Mouse (Mus musculus) granulocyte monocyte progenitor cell, adult 5-6 weeks (primary cell): Measurements from ENCODE around the gene Kpna2. TPM values are rescaled to one million over a fixed set of nuclear protein-coding genes. Genes with fewer than 3 reads are reported as not detected.
"Not testable (repeated sequence)": the region's sequence is repeated elsewhere in the genome, so short reads cannot be mapped to it uniquely, and the experiment has no call there.

Source experiments
- ATAC-seq: replicated peaks from 2 replicates; pipeline ENCODE4 v1.8.0; 2016; ENCODE audit warnings: mild to moderate bottlenecking, moderate TSS enrichment, inconsistent platforms; ENCODE audit not compliant: poor library complexity, severe bottlenecking
- total RNA-seq, 2 experiments: library from RNA; stranded (forward) in 1 of 2; stranded (reverse) in 1 of 2; fragments of 200-712, 200-1000 nt in 1 of 2; fragments of >200 nt in 1 of 2; fragmentation: Nextera tagmentation in 1 of 2; gene quantifications; 2 replicates each; pipeline ENCODE4 v1.2.3; 2014 to 2017

Kpna2 gene
- total RNA-seq, 2 experiments from 2014 or later, result 134 to 261 TPM

DNA sequence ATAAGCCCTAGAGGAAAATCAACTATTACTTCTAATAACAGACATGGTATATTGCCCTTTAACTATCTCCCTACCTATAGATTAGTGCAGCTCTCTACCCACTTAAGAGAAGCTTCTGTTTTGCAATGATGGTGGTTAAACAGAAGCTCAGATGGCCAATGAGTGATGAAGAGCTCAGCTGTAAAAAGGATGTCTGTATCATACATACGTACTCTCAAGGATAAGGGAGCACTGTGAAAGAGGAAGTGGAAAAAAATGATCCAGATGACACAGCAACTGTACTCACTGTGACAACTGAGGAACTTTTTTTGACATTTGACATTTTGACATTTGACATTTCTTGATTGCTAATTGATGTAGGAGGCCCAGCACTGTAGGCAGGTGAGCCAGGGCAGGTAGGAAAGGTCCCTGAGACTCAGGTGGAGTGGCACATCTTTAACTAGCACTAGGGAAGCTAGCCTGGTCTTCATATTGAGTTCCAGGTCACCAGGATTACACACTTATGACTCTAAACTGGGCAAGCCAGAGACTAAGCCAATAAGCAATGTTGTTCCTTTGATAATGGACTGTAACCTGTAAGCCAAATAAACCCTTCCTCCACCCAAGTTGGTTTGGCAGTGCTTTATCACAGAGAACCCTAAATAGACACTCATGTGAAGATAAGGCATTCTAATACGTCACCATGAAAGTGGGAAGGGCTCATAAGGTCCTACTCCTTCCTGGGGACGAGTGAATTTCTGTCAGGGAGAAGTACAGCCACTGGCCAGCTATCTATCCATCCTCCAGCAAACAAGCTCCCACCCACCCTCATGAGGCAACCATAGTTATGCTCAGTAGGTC, 4.9 kb downstream of the Kpna2 start:
- peak; percentile 94 for ATAC-seq

DNA sequence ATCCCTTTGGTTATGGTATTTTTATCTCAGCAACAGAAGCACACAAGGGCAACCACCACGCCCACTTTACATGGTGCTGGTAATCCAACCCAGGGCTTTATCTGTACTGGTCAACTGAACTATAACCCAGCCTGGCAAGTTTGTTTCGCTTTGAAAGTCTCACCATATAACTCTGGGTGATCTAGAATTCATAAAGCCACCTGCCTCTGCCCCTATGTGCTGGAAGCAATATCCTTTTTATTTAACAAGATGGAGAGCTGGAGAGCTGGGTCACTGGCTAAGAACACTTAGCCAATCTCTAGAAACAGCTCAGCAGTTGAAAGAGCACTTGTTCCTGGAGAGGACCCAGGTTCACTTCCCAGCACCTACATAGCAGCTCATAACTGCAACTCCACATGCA, 12.0 kb downstream of the Kpna2 start:
- no peak for ATAC-seq

DNA sequence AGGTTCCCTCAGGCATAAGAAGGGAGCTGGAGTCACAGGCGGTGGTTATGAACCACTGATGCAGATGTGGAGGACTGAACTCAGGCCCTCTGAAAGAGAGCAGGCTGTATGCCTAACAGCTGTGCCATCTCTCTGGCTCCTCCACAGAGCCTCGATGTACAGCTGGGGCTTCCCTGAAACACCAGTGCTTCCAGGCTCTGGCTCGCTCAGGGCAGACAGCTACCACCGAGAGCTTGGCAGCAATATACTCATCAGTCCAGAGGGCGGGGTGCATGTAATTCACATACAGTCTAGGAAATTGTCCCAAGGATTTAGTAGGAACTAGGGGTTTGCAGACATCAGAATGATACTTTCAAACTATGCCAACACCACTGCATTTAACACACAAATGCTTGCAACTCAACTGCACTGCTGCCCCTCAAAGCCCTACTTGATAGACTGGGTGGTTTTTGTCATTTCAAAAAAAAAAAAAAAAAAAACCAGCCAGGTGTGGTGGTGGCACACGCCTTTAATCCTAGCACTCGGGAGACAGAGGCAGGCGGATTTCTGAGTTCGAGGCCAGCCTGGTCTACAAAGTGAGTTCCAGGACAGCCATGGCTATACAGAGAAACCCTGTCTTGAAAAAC, 13.2 kb downstream of the Kpna2 start:
- not testable (repeated sequence) for ATAC-seq

DNA sequence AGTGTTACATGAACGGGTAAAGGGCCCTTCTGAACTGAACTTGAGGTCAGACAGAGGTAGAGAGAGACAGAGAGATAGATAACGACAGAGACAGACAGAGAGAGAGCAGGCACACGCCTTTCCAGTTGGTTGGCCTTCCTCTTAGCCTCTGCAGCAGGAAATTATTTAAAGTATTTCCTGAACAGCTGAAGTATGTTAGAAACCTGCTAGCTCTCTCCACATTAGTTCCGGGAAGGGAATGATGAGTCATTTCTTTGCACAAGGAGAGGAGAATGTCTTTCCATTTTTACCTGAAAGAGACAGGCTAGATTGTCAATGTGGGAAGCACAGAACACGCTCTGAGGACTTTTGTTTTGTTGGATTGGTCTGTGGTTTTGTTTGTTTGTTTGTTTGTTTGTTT, 17.0 kb downstream of the Kpna2 start:
- no peak for ATAC-seq

DNA sequence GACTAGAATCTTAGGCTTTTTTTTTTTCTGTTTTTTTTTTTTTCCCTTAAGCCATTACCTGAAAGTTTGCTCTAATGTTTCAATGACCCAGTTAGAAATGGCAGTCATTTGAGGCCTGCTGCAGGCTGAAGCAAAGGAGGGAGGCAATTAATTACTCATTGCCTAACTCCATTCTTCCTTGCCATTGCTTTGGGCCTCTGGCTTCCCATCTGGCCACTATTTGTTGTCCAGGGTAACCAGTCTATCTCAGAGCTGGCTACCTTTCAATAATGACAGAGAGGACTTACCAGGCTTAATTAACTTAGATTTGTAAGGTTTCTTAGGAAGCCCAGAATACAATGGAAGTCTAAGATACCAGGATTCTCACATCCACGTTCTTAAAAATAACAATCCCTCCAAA, 17.6 kb downstream of the Kpna2 start:
- no peak for ATAC-seq

DNA sequence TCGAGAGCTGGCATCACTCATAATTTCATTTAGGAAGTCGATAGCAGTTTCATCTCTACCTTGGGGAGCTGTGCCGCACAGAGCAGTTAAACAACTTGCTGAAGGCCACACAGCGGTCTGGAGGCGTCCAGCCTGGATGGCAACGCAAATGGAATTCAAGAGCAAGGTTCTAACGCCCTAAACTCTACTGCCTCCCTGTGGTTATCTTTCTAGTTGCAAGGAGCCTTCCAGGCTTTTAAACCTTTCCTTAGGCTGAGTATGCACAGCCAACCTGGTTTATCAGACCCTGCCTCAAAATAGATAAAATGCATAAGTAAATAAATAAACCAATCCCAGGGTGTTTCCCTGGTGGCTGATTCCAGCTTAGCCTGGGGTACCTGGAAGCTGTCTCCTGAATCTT, 18.9 kb downstream of the Kpna2 start:
- peak; percentile 82 for ATAC-seq

DNA sequence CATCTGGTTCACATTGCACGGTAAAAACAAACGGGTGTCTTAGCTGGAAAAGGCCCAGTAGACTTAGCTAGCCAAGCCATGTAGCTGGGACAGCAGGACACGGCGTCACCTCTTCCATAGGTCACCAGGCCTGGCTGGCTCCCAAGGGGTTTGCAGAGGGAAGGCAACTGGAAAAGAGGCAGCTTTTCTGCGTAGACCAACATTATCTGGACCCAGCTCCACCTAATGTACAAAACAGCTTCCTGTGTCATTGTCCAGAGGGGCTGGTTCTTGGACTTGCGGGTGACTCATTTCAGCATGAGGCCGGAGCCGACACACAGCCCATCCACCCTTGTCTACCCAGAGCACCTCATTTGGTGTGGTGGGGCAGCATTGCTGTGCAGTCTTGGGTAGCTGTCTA, 23.1 kb downstream of the Kpna2 start:
- ATAC-seq, result no peak

DNA sequence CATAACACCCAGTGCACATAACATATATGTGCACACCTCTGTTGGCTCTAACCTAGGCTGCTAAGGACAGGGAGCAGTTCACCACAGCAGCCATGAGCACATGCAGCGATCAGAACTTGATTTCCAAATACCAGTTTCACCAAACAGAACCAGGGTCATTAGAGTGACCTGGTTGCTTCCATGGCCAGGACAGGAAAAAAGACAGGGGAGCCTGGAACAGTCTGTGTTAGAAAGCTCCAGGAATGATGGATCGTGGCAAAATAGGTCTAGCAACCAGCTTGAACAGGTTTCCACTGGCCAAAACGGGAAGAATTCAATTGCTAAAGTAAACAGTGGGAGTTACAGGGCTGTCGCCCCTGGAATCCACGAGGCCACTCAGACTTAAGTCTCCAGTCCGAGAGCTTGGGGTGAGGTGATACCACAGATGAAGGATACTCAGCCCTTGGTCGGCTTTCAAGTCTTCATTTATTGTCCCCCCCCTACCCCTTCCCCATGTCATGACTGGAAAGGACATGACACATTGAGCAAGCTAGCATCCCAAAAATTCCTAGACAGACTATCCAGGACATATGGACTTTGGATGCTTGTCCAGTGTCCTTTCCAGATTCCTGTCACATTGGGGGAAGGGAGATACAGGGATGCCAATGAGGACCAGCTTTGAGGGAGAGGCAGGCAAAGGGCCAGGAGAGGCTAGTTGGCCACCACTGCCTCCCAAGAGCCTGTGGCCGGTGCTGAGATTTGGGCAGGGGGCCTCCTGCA, 23.7 kb downstream of the Kpna2 start:
- ATAC-seq, result no peak

DNA sequence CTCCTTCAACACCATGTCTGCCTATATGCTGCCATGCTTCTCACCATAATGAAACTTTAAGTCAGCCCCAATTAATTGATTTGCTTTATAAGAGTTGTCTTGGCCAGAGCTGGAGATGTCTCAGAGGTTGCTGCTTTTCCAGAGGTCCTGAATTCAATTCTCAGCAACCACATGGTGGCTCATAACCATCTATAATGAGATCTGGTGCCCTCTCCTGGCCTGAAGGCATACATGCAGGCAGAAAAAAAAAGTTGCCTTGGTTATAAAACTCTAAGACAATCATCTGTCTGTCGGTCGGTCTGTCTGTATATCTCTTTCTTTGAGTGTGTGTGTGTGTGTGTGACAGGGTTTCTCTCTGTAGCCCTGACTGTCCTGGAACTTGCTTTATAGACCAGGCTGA, 24.9 kb downstream of the Kpna2 start:
- ATAC-seq, result no peak

DNA sequence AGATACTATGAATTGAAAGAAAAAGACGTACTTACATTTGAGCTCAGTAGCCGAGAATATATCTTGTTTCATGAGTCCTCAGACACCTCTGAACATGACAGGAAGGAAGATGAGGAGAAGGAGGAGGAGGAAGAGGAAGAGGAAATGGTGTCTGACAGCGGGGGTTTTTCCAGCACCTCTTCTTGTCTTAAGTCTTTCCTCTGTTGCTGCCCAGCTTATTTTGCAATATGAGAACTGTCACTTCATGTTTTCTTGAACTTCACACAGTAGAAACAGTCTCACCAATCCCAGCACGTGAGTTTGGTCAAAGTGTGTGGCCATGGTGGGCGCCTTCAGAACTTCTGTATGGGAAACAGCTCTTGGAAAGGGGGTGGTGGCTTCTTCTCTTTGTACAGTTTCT, 26.3 kb downstream of the Kpna2 start:
- peak; percentile 95 for ATAC-seq

DNA sequence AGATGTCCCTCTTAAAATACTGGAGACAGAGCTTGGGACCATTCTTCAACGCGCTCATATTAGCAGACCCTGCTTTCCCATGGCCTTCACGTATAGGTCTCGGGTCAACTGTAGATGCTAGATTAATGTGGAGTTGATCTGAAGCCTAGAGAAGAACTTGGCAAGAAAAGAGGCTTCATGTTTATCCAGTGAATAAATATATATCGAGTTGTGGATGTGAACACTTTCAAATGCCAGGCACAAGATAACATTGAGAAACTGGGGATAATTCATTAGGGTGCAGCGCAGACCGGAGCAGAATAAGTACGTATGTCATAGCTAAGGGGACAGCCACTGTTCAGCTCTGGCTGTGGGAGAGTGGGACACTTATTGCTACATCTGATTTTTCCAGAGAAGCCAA, 29.5 kb downstream of the Kpna2 start:
- no peak for ATAC-seq

DNA sequence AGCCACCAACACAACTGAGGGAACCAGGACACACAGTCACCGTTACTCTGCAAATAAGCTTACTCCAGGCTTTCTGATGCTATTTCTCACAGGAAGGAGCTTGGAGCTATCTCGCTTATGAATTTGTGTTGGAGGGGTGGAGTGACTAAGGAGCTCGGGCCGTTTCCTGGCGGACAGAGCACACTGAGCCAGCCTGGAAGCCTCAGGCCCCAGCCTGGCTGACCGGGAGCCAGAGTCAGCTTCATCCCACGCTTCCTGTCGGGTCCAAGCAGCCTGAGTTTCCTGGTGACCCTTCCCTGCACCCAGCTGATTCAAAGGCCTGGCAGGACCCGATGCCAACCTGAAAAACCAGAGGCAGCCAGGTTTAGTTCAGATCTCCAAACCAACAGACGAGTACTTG, 31.7 kb downstream of the Kpna2 start:
- ATAC-seq, result no peak

DNA sequence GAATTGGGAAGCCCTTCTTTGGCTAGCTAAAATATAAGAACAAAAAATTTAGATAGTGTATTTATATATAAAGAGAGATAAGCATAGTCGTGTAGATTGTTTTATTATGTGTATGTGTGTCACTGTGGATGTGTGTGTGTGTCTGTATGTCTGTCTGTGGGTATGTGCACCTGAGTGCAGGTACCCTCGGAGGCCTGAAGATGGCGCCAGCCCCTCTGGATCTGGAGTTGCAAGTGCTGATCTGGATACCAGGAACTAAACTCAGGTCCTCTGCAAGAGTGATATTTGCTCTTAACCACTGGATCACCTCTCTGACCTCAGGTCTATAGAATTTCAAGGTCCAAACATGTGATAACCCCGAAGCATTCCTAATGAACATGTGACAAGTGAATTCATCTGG, 33.5 kb downstream of the Kpna2 start:
- ATAC-seq, result no peak

DNA sequence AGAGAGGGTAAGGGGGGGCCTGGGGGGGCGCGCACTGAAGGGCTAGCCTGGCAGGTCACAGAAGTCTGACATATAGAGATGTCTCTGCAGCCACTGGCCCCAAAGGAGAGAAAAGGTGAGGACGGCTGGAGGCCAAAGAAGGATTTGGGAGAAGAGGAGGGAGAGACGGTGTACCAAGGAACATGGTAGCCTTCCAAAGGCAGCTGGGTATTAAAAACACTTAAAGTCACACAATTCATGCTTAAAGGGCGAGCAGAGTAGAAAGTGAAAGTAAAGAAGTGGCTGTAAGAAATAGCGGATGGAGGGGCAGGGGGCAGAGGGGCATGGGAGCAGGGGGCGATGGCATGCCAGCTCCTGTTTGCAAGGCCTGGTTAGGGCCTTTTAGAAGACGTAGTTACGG, 37.0 kb downstream of the Kpna2 start:
- ATAC-seq, result no peak

DNA sequence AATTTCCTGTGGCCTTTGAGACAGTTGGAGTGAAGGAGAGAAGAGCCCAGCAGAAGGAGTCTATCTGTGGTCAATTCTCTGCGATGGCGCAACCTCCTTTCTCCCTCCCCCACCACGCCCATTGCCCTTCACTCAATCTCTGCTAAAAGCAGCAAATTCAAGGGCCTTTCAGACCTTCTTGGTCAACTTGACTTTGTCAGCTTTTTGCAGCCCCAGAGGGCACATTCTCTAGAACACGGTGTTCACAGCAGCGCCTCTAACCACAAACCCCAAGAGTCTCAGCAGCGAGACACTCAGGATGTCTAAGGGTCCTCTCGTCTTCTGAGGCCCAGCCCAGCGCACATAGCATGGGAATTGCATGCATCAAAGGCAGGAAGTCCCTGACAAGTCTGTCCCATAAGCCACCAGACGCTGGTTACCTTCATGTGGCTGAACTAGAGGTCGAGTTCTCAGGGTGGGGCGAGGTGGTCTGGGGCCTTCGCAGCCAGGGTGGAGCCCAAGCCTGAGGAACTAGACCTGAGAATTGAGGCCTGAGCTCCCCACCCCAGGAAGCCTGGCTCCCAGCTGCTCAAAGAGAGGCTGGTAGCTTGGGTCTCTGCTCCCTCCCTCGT, 37.8 kb downstream of the Kpna2 start:
- ATAC-seq, result peak; percentile 86

DNA sequence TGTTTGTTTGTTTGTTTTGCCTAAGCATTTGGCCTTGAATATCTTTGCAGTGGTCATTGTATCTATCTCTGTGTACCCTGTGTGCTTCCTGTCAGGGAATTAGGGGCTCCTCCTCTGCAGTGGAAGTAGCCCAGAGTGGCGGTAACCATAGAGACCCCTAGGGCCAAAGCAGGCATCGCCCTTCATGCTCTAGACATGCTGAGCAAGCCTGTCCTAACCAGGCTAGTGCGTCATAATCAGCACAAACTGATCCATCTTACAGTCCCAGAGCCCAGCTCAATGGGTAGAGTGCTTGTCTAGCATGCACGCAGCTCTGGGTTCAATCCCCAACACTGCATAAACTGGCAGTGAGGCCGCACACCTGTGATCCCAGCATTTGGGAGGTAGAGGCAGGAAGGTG, 40.2 kb downstream of the Kpna2 start:
- ATAC-seq, result no peak

DNA sequence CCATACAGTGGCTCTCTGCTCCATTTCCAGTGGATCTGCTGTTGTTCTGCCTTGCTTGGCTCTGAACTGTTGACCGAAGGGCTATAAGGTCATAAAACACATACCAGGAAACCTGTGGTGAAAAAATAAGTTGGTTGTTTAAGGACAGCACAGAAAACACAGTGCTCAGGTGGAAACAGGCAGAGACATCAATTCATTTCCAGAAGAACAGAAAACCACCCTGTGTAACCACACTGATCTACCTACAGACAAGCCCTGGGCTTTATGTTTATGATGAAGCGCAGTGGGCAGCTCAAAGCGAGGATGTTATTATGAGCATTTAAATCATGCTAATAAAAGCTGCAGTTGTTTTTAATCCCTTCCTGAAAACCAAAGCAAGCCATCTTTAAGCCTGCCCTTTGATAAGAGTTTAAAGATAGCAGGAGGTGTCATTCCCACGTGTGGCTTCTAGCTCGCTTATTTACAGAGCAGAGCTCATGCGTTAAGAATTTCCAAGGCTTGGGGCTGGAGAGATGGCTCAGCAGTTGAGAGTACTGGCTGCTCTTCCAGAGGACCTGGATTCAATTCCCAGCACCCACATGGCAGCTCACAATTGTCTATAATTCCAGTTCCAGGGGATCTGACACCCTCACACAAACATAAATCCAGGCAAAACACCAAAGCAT, 40.8 kb downstream of the Kpna2 start:
- ATAC-seq, result no peak

DNA sequence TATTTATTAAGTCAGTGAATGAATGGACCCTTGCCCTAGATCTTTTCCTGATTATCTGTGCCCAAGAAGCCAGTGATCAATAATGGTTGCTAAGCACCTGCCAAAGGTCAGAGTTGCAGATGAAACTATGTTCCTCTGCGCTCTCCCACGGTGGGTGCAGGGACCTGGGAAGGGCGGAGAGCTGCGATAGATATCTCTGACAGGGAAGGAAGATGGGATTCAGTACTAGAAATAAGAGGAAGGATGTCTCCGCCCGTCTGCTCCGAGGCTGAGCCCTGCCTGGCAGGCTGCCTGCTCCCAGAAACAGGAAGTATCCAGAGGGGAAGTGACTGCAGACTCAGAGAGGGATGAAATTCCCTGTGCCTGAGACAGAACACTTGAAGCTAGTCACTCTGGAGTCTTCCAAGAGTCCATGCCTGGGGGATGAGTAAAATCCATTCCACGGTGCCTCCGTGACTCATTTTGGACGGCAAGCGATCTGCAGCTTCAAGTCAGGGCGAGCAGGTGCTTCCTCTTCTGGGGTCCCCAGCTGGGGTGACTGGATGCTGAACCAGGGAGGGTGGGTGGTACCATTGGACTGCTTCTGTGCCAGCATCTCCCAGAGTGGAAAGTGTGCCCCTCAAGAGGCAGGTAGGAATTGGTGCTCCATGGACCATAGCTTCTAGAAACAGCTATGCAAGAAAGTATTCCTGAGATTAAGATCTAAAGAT, 41.9 kb downstream of the Kpna2 start:
- peak; percentile 75 for ATAC-seq

DNA sequence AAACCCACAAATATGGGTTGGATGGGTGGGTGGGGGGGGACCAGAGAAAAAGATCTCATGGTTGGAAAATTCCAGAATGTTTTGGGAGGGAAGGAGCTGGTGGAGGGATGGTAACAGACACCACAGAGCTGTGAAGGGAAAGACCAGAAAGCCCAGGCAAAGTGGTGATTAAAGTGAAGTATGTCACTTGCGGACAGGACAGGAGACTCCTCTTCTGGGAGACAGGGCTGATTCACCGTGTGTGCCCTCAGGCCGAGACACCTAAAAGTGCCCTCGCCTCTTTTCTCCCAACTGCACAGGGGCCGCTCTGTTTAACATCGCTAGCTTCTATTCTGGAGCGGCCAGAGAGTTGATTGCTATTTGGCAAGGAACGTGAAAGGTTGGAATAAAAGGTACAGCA, 44.8 kb downstream of the Kpna2 start:
- no peak for ATAC-seq

DNA sequence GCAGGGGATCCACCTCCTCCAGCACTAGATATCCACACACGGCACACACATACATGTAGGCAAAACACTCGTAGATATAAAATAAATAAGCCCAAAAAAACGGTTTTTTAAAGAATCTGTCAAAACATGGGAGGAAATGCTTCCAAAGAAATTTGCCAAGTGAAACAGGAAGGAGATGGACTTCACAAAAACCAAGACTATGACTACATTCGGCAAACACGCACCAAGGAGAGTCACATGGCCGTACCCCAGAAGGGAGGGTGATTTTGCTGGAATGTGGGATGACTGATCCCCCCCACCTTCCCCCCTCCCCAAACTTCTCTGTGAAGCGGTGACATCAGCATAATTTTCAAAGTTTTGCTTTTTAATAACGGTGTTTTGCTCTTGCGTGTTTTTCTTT, 45.2 kb downstream of the Kpna2 start:
- ATAC-seq, result no peak
